ENCODE assay signal across 9 mouse cellular contexts in genomic region chr2:43787141-43787540, GRCm38 (mm10). TPM values are rescaled to one million over a fixed set of nuclear protein-coding genes. Genes with fewer than 3 reads are reported as not detected.
DNase-seq lines count a peak whose midpoint lies in the region; ATAC-seq and TF ChIP-seq lines count a peak whose summit lies in the region.
"Had no signal": no experiment of that assay in that cellular context is flagged by ENCODE, and none has a peak within 500 bp of the region (broad histone marks: within the 10 kb centered on the region; RNA-seq: fewer than 3 reads in every experiment).

No protein-coding gene starts in this region.

- DNase-seq in layer of hippocampus, adult 2 months (ENCODE audit: low spot score in 2 of 2): no peak
- DNase-seq in layer of hippocampus, postnatal 36 days: no peak
- DNase-seq in NIH3T3 (ENCODE audit: low read depth): peak; percentile 30
- DNase-seq in cerebellum, postnatal 10 days: peak; percentile 78 to 80
- DNase-seq in heart, postnatal 10 days: peak; percentile 23 to 36
- DNase-seq in left cerebral cortex, postnatal 14 days (ENCODE audit: low spot score in 2 of 2): peak; percentile 56 to 69

- intact Hi-C loops in heart, postnatal 10 days (cut with DNase I): loop anchor here (1.0 to 5.0 kb wide), 2 partner anchors 65 to 115 kb away; no protein-coding TSS in a partner anchor
- intact Hi-C loops in left cerebral cortex, postnatal 14 days (cut with DNase I): loop anchor here (5.0 kb wide), 1 partner anchor 115 kb away; no protein-coding TSS in a partner anchor

- TF ChIP-seq CTCF in layer of hippocampus, adult 2 months (conservative IDR thresholded peaks at IDR 0.05): peak; percentile 79

- no peaks in the 10 kb centered on the region for H3K9me3 ChIP-seq in neural tube, embryonic 14.5 days (ENCODE audit: control insufficient read depth, low read length)

- peaks cover 9% of the 10 kb centered on the region; the same call in 1 of the 2 replicates for H3K4me1 ChIP-seq in neural tube, embryonic 14.5 days (ENCODE audit: control insufficient read depth, insufficient read depth, low read length)

- 0 out of 2 replicates have a peak, but pooled peaks cover 3% of the 10 kb centered on the region for H3K27me3 ChIP-seq in neural tube, embryonic 14.5 days (ENCODE audit: control insufficient read depth, insufficient read depth, low read length)

- 45% methylated on average over 12 of the region's 12 CpGs for WGBS in neural tube, embryonic 14.5 days

- H3K4me2 ChIP-seq in neural tube, embryonic 14.5 days (ENCODE audit: low read depth, low read length): no peak overlapping the region

- peak overlapping the region; percentile 34; the same call in 1 of the 2 replicates for H3K4me3 ChIP-seq in layer of hippocampus, adult 2 months
- no peak overlapping the region for H3K4me3 ChIP-seq in neural tube, embryonic 14.5 days (ENCODE audit: low read depth, low read length)
- H3K4me3 ChIP-seq: myocyte had no signal

- H3K9ac ChIP-seq in neural tube, embryonic 14.5 days (replicated peaks; ENCODE audit: low read depth, low read length): no peak overlapping the region

- peak; percentile 82; the same call in 1 of the 2 replicates for ATAC-seq in neural tube, embryonic 14.5 days (ENCODE audit: low read depth)
- no peak for ATAC-seq in megakaryocyte, adult 5-6 weeks (ENCODE audit: poor library complexity, severe bottlenecking)

- H3K36me3 ChIP-seq in neural tube, embryonic 14.5 days (ENCODE audit: control insufficient read depth, insufficient read depth, low read length): no peaks in the 10 kb centered on the region

- peak overlapping the region; percentile 32 for H3K27ac ChIP-seq in layer of hippocampus, adult 2 months
- H3K27ac ChIP-seq in neural tube, embryonic 14.5 days (ENCODE audit: low read depth, low read length): no peak overlapping the region

RNA-seq across cellular contexts. Expression of gene Arhgap15, which starts 38.5 kb away (rescaled TPM):
- total RNA-seq in layer of hippocampus, adult 2 months (2021): 1 to 10 TPM; 9.4 to 9.5 TPM
- total RNA-seq in layer of hippocampus, postnatal 36 days (2021): 10 to 100 TPM; 10.6 to 11.0 TPM
- total RNA-seq in heart, postnatal 10 days (2021): 1 to 10 TPM in 1 of 2 experiments, under 1 TPM in 1; 0.82 to 1.0 TPM
- 10 to 100 TPM in 1 of 2 experiments, 1 to 10 TPM in 1; 7.6 to 10.2 TPM for total RNA-seq in left cerebral cortex, postnatal 14 days (2021)
- polyA plus RNA-seq in neural tube, embryonic 14.5 days (2014; fragmentation: Nextera tagmentation; extraction: Ambion mirVana): 3.1 and 3.8 TPM in 2 replicates
- total RNA-seq in megakaryocyte, adult 5-6 weeks (2015): 149 and 151 TPM in 2 replicates
- total RNA-seq in megakaryocyte, adult 5-6 weeks (2017): 173 and 185 TPM in 2 replicates
- polyA plus RNA-seq: myocyte had no signal

Comparison
In these comparisons a context has a peak if more than half of its experiments do, and no peak if none do; other contexts are left out.
1. DNase-seq: peak in NIH3T3 (single experiment), cerebellum, postnatal 10 days (2 of 2), heart, postnatal 10 days (2 of 2) and left cerebral cortex, postnatal 14 days (2 of 2); none in layer of hippocampus, adult 2 months (0 of 2) and layer of hippocampus, postnatal 36 days (0 of 2).
2. RNA of gene Arhgap15, which starts 38.5 kb away (total RNA-seq): 149 to 185 TPM in megakaryocyte, adult 5-6 weeks; 10.6 to 11.0 TPM in layer of hippocampus, postnatal 36 days, 7.6 to 10.2 TPM in left cerebral cortex, postnatal 14 days, 9.4 to 9.5 TPM in layer of hippocampus, adult 2 months and 0.82 to 1.0 TPM in heart, postnatal 10 days; every median in the first group is over 10 times any median in the second.